ENCODE assay signal across 8 mouse cellular contexts in the genomic region with DNA sequence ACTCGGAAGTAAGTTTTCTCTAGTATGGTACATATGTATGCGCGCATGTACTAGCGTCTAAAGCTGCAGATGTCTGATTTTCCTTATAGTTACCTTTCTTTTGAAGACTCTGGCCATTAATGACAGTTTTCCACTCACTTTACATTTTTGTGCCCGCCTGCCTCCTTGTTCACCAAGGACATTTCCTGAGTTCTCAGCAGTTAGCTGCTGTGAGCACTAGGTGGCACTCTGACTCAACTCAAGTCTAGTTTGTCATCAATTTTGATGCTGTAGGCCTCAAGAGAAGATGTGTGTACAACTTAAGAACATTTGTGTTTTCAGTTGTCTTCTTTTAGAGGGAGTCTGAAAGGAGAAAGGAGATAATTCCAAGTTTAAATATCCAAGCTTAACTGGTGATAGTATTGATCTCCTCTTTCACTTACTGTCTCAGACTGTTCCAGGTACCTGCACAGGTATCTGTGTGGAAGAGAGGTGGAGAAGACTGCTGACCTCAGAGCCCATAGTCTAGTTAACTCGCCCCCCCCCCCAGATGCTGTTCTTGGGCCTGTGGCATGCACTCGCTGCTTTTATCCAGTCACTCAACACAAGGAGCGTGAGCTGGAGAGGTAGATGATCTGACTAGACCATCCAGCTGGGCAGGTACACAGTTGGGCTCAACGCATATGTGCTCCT. TPM values are rescaled to one million over a fixed set of nuclear protein-coding genes. Genes with fewer than 3 reads are reported as not detected.
DNase-seq lines count a peak whose midpoint lies in the region; ATAC-seq lines count a peak whose summit lies in the region.

No protein-coding gene starts in this region.

- H3K9ac ChIP-seq in liver, embryonic 11.5 days (ENCODE audit: low read depth, low read length), result no peak overlapping the region
- no peak overlapping the region for H3K9ac ChIP-seq in forebrain, embryonic 15.5 days (replicated peaks)
- no peak overlapping the region for H3K9ac ChIP-seq in hindbrain, embryonic 11.5 days (ENCODE audit: low read depth, low read length)
- no peak overlapping the region for H3K9ac ChIP-seq in midbrain, embryonic 13.5 days (replicated peaks)

- H3K4me2 ChIP-seq in liver, embryonic 11.5 days, result no peak overlapping the region
- H3K4me2 ChIP-seq in forebrain, embryonic 15.5 days (replicated peaks), result no peak overlapping the region
- H3K4me2 ChIP-seq in hindbrain, embryonic 11.5 days (replicated peaks; ENCODE audit: low read depth, low read length), result no peak overlapping the region
- H3K4me2 ChIP-seq in midbrain, embryonic 13.5 days (replicated peaks), result no peak overlapping the region

- no peaks in the 10 kb centered on the region for H3K36me3 ChIP-seq in liver, embryonic 11.5 days (ENCODE audit: control insufficient read depth, insufficient read depth, low read length)
- H3K36me3 ChIP-seq in forebrain, embryonic 15.5 days, result no peaks in the 10 kb centered on the region
- H3K36me3 ChIP-seq in hindbrain, embryonic 11.5 days (ENCODE audit: control insufficient read depth, insufficient read depth, low read length), result no peaks in the 10 kb centered on the region
- H3K36me3 ChIP-seq in midbrain, embryonic 13.5 days, result no peaks in the 10 kb centered on the region

- H3K4me3 ChIP-seq in liver, embryonic 11.5 days (ENCODE audit: low read depth, low read length), result no peak overlapping the region
- no peak overlapping the region for H3K4me3 ChIP-seq in forebrain, embryonic 15.5 days
- H3K4me3 ChIP-seq in hindbrain, embryonic 11.5 days (ENCODE audit: low read depth, low read length), result no peak overlapping the region
- no peak overlapping the region for H3K4me3 ChIP-seq in midbrain, embryonic 13.5 days (replicated peaks)

- 55% methylated on average over 9 of the region's 9 CpGs for WGBS in liver, embryonic 11.5 days
- WGBS in forebrain, embryonic 15.5 days, result 51% methylated on average over 9 of the region's 9 CpGs
- 59% methylated on average over 9 of the region's 9 CpGs for WGBS in hindbrain, embryonic 11.5 days
- 61% methylated on average over 9 of the region's 9 CpGs for WGBS in midbrain, embryonic 13.5 days

- no peaks in the 10 kb centered on the region for H3K9me3 ChIP-seq in liver, embryonic 11.5 days (ENCODE audit: control insufficient read depth, low read length)
- H3K9me3 ChIP-seq in forebrain, embryonic 15.5 days, result no peaks in the 10 kb centered on the region
- no peaks in the 10 kb centered on the region for H3K9me3 ChIP-seq in hindbrain, embryonic 11.5 days (ENCODE audit: control insufficient read depth, low read length)
- H3K9me3 ChIP-seq in midbrain, embryonic 13.5 days, result no peaks in the 10 kb centered on the region

- DNase-seq in liver, result peak; percentile 61
- no peak for DNase-seq in liver, embryonic 11.5 days (ENCODE audit: low spot score)
- peak; percentile 47 for DNase-seq in c-Kit-positive CD71-negative TER-119-negative erythroid progenitor cells, embryonic 14.5 days (ENCODE audit: low read depth)
- peak; percentile 72 for DNase-seq in hindbrain, embryonic 11.5 days (ENCODE audit: low spot score)
- peak; percentile 59 to 69 for DNase-seq in layer of hippocampus, postnatal 36 days
- DNase-seq in spleen, adult 12 weeks (ENCODE audit: low spot score), result peak; percentile 41

- H3K4me1 ChIP-seq in liver, embryonic 11.5 days (replicated peaks; ENCODE audit: control insufficient read depth, insufficient read depth, low read length), result peaks cover 8% of the 10 kb centered on the region
- H3K4me1 ChIP-seq in forebrain, embryonic 15.5 days, result no peaks in the 10 kb centered on the region
- no peaks in the 10 kb centered on the region for H3K4me1 ChIP-seq in hindbrain, embryonic 11.5 days (replicated peaks; ENCODE audit: control insufficient read depth, insufficient read depth, low read length)
- no peaks in the 10 kb centered on the region for H3K4me1 ChIP-seq in midbrain, embryonic 13.5 days (replicated peaks)

- H3K27me3 ChIP-seq in liver, embryonic 11.5 days (replicated peaks; ENCODE audit: control insufficient read depth, insufficient read depth, low read length), result no peaks in the 10 kb centered on the region
- H3K27me3 ChIP-seq in forebrain, embryonic 15.5 days, result no peaks in the 10 kb centered on the region
- H3K27me3 ChIP-seq in hindbrain, embryonic 11.5 days (ENCODE audit: control insufficient read depth, insufficient read depth, low read length), result no peaks in the 10 kb centered on the region
- no peaks in the 10 kb centered on the region for H3K27me3 ChIP-seq in midbrain, embryonic 13.5 days

- H3K27ac ChIP-seq in liver, embryonic 11.5 days (ENCODE audit: low read depth, low read length), result no peak overlapping the region
- no peak overlapping the region for H3K27ac ChIP-seq in forebrain, embryonic 15.5 days (replicated peaks)
- no peak overlapping the region for H3K27ac ChIP-seq in hindbrain, embryonic 11.5 days (ENCODE audit: low read depth, low read length)
- no peak overlapping the region for H3K27ac ChIP-seq in midbrain, embryonic 13.5 days

- ATAC-seq in liver, embryonic 11.5 days (replicated peaks; ENCODE audit: low FRiP score), result no peak
- ATAC-seq in forebrain, embryonic 15.5 days (replicated peaks), result peak; percentile 57; the same call in 1 of the 2 replicates
- no peak for ATAC-seq in hindbrain, embryonic 11.5 days (ENCODE audit: low FRiP score)
- ATAC-seq in midbrain, embryonic 13.5 days, result 0 out of 2 replicates have a peak, but pooled peaks have one; percentile 14

RNA-seq across cellular contexts. Expression of a gene that starts 21.3 kb away (rescaled TPM):
- 22.8 and 25.6 TPM in 2 replicates for polyA plus RNA-seq in liver, embryonic 11.5 days (2014; fragmentation: Nextera tagmentation; extraction: Ambion mirVana)
- polyA plus RNA-seq in forebrain, embryonic 15.5 days (2015; fragmentation: Nextera tagmentation; extraction: Ambion mirVana), result 55.7 and 56.4 TPM in 2 replicates
- polyA plus RNA-seq in hindbrain, embryonic 11.5 days (2014; fragmentation: Nextera tagmentation; extraction: Ambion mirVana), result 24.6 and 26.3 TPM in 2 replicates
- total RNA-seq in layer of hippocampus, postnatal 36 days (2021), result 10 to 100 TPM; 47.1 to 51.7 TPM
- polyA plus RNA-seq in midbrain, embryonic 13.5 days (2015; fragmentation: Nextera tagmentation; extraction: Ambion mirVana), result 28.6 and 28.9 TPM in 2 replicates

RNA-seq across cellular contexts. Expression of a gene that starts 21.3 kb away (rescaled TPM):
- 31.1 and 34.4 TPM in 2 replicates for polyA plus RNA-seq in liver, embryonic 11.5 days (2014; fragmentation: Nextera tagmentation; extraction: Ambion mirVana)
- polyA plus RNA-seq in forebrain, embryonic 15.5 days (2015; fragmentation: Nextera tagmentation; extraction: Ambion mirVana), result 19.9 and 21.5 TPM in 2 replicates
- 21.3 and 22.1 TPM in 2 replicates for polyA plus RNA-seq in hindbrain, embryonic 11.5 days (2014; fragmentation: Nextera tagmentation; extraction: Ambion mirVana)
- 1 to 10 TPM; 7.0 to 7.9 TPM for total RNA-seq in layer of hippocampus, postnatal 36 days (2021)
- polyA plus RNA-seq in midbrain, embryonic 13.5 days (2015; fragmentation: Nextera tagmentation; extraction: Ambion mirVana), result 16.5 and 21.5 TPM in 2 replicates

Comparison
In these comparisons a context has a peak if more than half of its experiments do, and no peak if none do; other contexts are left out.
1. ATAC-seq: peak in forebrain, embryonic 15.5 days (single experiment) and midbrain, embryonic 13.5 days (single experiment); none in liver, embryonic 11.5 days (single experiment) and hindbrain, embryonic 11.5 days (single experiment).